Mouse (Mus musculus): Measurements from ENCODE around the gene Prune1. TPM values are rescaled to one million over a fixed set of nuclear protein-coding genes. Genes with fewer than 3 reads are reported as not detected.

The Prune1 gene
- total RNA-seq, 2 experiments from 2014 or later = 3.3 to 4.4 TPM

- ATAC-seq (replicated peaks; ENCODE audit: low FRiP score, poor library complexity, severe bottlenecking) = no peak
Measured at GRCm38 (mm10) chr3:95310496-95310895, 28.6 kb upstream of the Prune1 start.

- no peak for ATAC-seq (replicated peaks; ENCODE audit: low FRiP score, poor library complexity, severe bottlenecking)
Measured at GRCm38 (mm10) chr3:95307100-95307499, 25.2 kb upstream of the Prune1 start, which contains the start of gene Anxa9. TSS of gene Anxa9 (minus strand) at chr3:95307176.

GRCm38 (mm10) chr3:95306244-95306643, 24.4 kb upstream of the Prune1 start:
- ATAC-seq (replicated peaks; ENCODE audit: low FRiP score, poor library complexity, severe bottlenecking) = no peak

- ATAC-seq (replicated peaks; ENCODE audit: low FRiP score, poor library complexity, severe bottlenecking) = no peak
Measured at GRCm38 (mm10) chr3:95301204-95301796, 19.4 kb upstream of the Prune1 start.

GRCm38 (mm10) chr3:95298018-95298417, 16.1 kb upstream of the Prune1 start:
- ATAC-seq (replicated peaks; ENCODE audit: low FRiP score, poor library complexity, severe bottlenecking) = no peak

- peak; percentile 87 for ATAC-seq (replicated peaks; ENCODE audit: low FRiP score, poor library complexity, severe bottlenecking)
Measured at GRCm38 (mm10) chr3:95296103-95296469, 14.2 kb upstream of the Prune1 start.

- no peak for ATAC-seq (replicated peaks; ENCODE audit: low FRiP score, poor library complexity, severe bottlenecking)
Measured at GRCm38 (mm10) chr3:95295321-95296102, 13.6 kb upstream of the Prune1 start.

- no peak for ATAC-seq (replicated peaks; ENCODE audit: low FRiP score, poor library complexity, severe bottlenecking)
Measured at GRCm38 (mm10) chr3:95294718-95295117, 12.8 kb upstream of the Prune1 start.

- no peak for ATAC-seq (replicated peaks; ENCODE audit: low FRiP score, poor library complexity, severe bottlenecking)
Measured at GRCm38 (mm10) chr3:95294316-95294715, 12.4 kb upstream of the Prune1 start.

- ATAC-seq (replicated peaks; ENCODE audit: low FRiP score, poor library complexity, severe bottlenecking) = no peak
Measured at GRCm38 (mm10) chr3:95293537-95293936, 11.7 kb upstream of the Prune1 start.

- no peak for ATAC-seq (replicated peaks; ENCODE audit: low FRiP score, poor library complexity, severe bottlenecking)
Measured at GRCm38 (mm10) chr3:95292899-95293298, 11.0 kb upstream of the Prune1 start.

- ATAC-seq (replicated peaks; ENCODE audit: low FRiP score, poor library complexity, severe bottlenecking) = no peak
Measured at GRCm38 (mm10) chr3:95291041-95291440, 9.2 kb upstream of the Prune1 start.

- no peak for ATAC-seq (replicated peaks; ENCODE audit: low FRiP score, poor library complexity, severe bottlenecking)
Measured at GRCm38 (mm10) chr3:95290156-95290555, 8.3 kb upstream of the Prune1 start.

- no peak for ATAC-seq (replicated peaks; ENCODE audit: low FRiP score, poor library complexity, severe bottlenecking)
Measured at GRCm38 (mm10) chr3:95289419-95289818, 7.5 kb upstream of the Prune1 start.

- no peak for ATAC-seq (replicated peaks; ENCODE audit: low FRiP score, poor library complexity, severe bottlenecking)
Measured at GRCm38 (mm10) chr3:95287541-95287940, 5.7 kb upstream of the Prune1 start.

- no peak for ATAC-seq (replicated peaks; ENCODE audit: low FRiP score, poor library complexity, severe bottlenecking)
Measured at GRCm38 (mm10) chr3:95286510-95286909, 4.6 kb upstream of the Prune1 start.

- ATAC-seq (replicated peaks; ENCODE audit: low FRiP score, poor library complexity, severe bottlenecking) = no peak
Measured at GRCm38 (mm10) chr3:95286011-95286410, 4.1 kb upstream of the Prune1 start.

GRCm38 (mm10) chr3:95285390-95285789, 3.5 kb upstream of the Prune1 start:
- ATAC-seq (replicated peaks; ENCODE audit: low FRiP score, poor library complexity, severe bottlenecking) = no peak

GRCm38 (mm10) chr3:95284501-95285281, 2.8 kb upstream of the Prune1 start:
- ATAC-seq (replicated peaks; ENCODE audit: low FRiP score, poor library complexity, severe bottlenecking) = no peak

GRCm38 (mm10) chr3:95284062-95284461, 2.2 kb upstream of the Prune1 start:
- ATAC-seq (replicated peaks; ENCODE audit: low FRiP score, poor library complexity, severe bottlenecking) = no peak

- no peak for ATAC-seq (replicated peaks; ENCODE audit: low FRiP score, poor library complexity, severe bottlenecking)
Measured at GRCm38 (mm10) chr3:95283589-95283941, 1.7 kb upstream of the Prune1 start.

All from erythroblast, adult 5-6 weeks (primary cell).